Mouse (Mus musculus) heart, postnatal 36 days (tissue): Measurements from ENCODE around the gene Ccdc77. TPM values are rescaled to one million over a fixed set of nuclear protein-coding genes. Genes with fewer than 3 reads are reported as not detected.
A peak's percentile ranks its signal among the peaks of the same experiment; 100 is the strongest.

Experiments used
- DNase-seq, 2 experiments: peaks; one replicate each; pipeline ENCODE4 v3.0.0; 2021 to 2022
- intact Hi-C: fragments of 180-260 bp; cut with DNase I; formaldehyde crosslinking; loops from one replicate; pipeline ENCODE4 v1.15.1; 2025
- total RNA-seq, 2 experiments: library from RNA; stranded (reverse); gene quantifications; 2 replicates each; pipeline ENCODE4 v1.2.3; 2021

Ccdc77 gene
- 1 to 10 TPM; 4.1 to 5.8 TPM for total RNA-seq

GRCm38 (mm10) chr6:120363688-120364522 lies at the start of gene Ccdc77, which contains the start of gene Kdm5a:
Ccdc77 (minus strand) TSS chr6:120364374.
Kdm5a (plus strand) TSS chr6:120364124.
- peak; percentile 91 to 93 for DNase-seq

GRCm38 (mm10) chr6:120403936-120404335 lies 39.8 kb upstream of the Ccdc77 start:
- no peak for DNase-seq
- intact Hi-C loops = no loop called here

More at GRCm38 (mm10) chr6:120363688-120364522, at the start of gene Ccdc77, which contains the start of gene Kdm5a:
- intact Hi-C loops = no loop called here

GRCm38 (mm10) chr6:120395622-120396345 lies 31.6 kb upstream of the Ccdc77 start:
- no peak for DNase-seq
- intact Hi-C loops = no loop called here

DNA sequence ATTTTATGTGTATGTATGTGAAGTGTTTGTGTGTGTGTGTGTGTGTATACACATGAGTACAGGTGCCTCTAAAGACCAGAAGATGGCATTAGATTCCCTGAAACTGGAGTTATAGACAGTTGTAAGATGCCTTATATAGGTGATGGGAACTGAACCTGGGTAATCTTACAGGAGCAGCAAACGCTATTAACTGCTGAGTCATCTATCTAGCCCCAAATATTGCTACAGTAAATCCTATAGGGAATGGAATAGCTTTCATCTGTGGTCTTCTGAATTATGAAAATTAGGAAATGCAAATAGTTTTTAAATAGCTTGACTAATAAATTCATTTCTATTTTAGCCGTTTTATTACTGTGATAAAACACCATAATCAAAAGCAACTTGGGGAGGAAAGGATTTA lies 28.6 kb upstream of the Ccdc77 start:
- intact Hi-C loops = no loop called here
- no peak for DNase-seq

DNA sequence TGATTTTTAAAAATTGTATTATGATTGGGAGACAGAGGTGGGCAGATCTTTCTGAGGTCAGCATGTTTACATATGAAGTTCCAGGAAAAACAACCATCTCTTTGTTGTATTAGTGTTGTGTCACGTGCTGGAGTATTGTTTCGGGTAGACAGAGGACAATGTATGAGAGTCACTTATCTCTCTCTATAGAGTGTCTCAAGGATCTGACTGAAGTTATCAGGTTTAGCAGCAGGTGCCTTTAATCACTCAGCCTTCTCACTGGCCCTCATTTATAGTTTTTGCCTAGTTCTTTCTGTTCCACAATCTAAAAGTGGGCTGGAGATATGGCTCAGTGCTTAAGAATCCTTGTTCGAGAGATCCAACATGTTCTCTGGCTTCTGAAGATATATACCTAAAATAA lies 25.9 kb upstream of the Ccdc77 start:
- intact Hi-C loops = no loop called here
- no peak for DNase-seq

- intact Hi-C loops = no loop called here
- no peak for DNase-seq
Measured at GRCm38 (mm10) chr6:120376736-120377135, 12.6 kb upstream of the Ccdc77 start.

- no peak for DNase-seq
Measured at GRCm38 (mm10) chr6:120365051-120365450, 877 bp upstream of the Ccdc77 start.

GRCm38 (mm10) chr6:120364523-120364905 lies 340 bp upstream of the Ccdc77 start:
- intact Hi-C loops = no loop called here

More at GRCm38 (mm10) chr6:120365051-120365450, 877 bp upstream of the Ccdc77 start:
- intact Hi-C loops = no loop called here

GRCm38 (mm10) chr6:120362774-120363687 lies 1.1 kb downstream of the Ccdc77 start:
- intact Hi-C loops = no loop called here
- DNase-seq = no peak

More at GRCm38 (mm10) chr6:120364523-120364905, 340 bp upstream of the Ccdc77 start:
- no peak for DNase-seq

- intact Hi-C loops = no loop called here
Measured at GRCm38 (mm10) chr6:120362124-120362523, 2.0 kb downstream of the Ccdc77 start.

DNA sequence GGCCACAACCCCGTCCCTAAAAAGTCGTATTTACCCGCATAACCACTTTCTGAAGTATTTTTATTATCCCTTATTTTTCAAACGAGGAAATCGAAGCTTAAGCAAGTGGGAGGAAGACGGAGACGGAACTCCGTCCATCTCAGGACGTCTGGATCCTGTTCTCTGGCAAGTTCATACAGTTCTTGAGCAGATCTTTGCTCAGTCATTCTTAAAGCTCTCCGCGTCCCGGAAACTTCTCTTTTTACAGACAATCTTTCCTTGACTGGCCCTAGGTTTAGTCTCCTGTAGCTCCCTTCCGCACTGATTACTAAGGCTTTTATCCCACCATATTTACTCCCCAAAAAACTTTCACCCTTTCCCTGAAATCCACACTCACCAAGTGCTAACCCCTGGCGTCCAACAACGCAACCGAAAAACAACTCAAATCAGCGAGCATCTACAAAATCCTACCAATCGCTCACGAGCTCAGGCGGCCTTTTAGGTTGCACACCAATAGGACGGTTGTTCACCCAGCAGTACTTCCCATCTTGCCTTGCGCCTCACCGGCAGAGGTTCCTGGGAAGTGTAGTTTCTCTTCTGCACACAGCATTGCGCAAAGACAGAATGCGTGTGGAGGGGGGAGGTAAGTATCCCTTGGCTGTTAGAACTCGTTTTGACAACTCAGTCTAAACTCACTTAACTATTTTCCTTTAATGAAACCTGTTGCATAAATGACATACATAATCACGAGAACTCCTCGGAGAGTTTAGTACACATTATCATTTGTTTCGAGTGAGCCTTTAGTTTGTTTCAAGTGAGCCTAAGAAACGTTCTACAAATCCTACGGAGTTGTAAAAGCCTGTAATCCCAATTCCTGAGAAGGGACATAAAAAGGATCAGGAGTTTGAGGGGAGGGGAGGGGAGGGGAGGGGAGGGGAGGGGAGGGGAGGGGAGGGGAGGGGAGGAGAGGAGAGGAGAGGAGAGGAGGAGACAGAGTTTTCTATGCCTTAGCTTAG lies 6.9 kb downstream of the Ccdc77 start:
- peak; percentile 74 to 81 for DNase-seq
- intact Hi-C loops = no loop called here

More at GRCm38 (mm10) chr6:120362124-120362523, 2.0 kb downstream of the Ccdc77 start:
- no peak for DNase-seq

GRCm38 (mm10) chr6:120356478-120356877 lies 7.7 kb downstream of the Ccdc77 start:
- intact Hi-C loops = no loop called here
- no peak for DNase-seq

DNA sequence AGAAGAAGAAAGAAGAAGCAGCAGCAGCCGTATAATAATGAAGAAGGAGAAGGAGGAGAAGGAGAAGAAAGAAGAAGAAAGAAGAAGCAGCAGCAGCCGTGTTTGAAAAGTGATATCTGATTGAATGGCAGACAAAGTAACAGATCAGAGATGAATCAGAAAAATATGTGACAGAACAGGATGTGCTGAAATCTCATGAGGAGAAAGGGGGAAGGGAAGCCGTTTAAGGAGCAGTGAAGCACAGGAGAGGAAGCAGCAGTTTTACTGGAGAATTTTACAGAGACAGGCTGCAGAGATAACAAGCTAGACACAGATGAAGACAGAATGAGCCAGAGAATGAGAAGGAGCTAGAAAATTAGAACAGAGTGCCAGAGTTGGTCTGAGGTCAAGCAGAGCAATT lies 15.2 kb downstream of the Ccdc77 start:
- intact Hi-C loops = no loop called here
- DNase-seq = no peak

GRCm38 (mm10) chr6:120343992-120344391 lies 20.2 kb downstream of the Ccdc77 start:
- intact Hi-C loops = no loop called here
- no peak for DNase-seq

- intact Hi-C loops = no loop called here
- DNase-seq = no peak
Measured at GRCm38 (mm10) chr6:120332351-120332750, 31.8 kb downstream of the Ccdc77 start.

DNA sequence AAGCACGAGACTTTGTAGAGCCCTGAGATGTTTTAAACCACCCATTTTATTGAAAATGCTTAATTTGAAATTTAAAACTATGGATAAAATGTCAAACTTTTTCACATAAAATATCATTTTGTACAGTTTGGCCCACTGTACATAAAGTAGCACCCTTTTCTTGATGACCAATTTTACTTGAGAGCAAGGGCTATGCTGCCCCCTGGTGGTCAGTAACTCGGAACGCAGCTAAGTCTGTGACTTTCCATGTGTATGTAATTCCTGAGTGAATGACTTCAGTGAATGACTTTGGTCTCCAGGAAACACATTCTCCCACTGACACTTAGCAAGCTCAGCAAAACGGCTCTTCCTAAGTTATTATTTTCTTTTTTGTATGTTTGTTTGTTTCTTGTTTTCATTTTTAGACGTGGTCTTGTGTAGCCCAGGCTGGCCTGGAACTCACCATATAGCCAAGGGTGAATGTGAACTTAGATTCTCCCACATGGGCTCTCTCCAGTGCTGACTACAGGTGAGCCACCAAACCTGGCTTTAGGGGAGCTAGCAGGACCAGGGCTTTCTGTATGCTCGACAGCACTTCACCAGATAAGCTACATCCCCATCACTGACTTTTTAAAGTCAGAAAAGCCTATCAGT lies 39.8 kb downstream of the Ccdc77 start:
- DNase-seq = peak; percentile 63 to 75
- intact Hi-C loops = loop anchor here (1.0 to 10.0 kb wide), 3 partner anchors 102 to 830 kb away; no protein-coding TSS in a partner anchor

GRCm38 (mm10) chr6:120320369-120320768 lies 43.8 kb downstream of the Ccdc77 start:
- intact Hi-C loops = loop anchor here (10.0 kb wide), 2 partner anchors 526 to 826 kb away; no protein-coding TSS in a partner anchor
- DNase-seq = no peak

DNA sequence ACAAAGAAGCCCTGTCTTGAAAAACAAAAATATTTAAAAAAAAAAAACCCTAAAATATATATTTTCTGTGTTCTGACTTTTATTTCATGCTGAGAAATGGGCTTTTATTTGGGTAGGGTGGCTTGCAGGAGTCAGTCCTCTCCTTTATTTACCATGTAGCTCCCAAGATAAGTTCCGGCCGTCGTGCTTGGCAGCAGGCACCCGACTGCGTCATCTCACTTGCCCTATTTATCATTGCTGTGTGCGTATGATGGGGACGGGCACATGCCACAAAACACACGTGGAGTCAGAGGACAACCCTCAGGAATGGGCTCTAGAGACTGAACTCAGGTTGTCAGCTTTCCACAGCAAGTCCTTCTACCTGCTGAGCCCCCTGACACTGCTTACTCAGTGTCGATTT lies 45.0 kb downstream of the Ccdc77 start:
- DNase-seq = no peak

More for the DNA sequence above, 45.0 kb downstream of the Ccdc77 start:
- intact Hi-C loops = no loop called here
